Mouse (Mus musculus) inflammation-experienced regulatory T-cells, adult 16 weeks (primary cell): ENCODE measurements around the gene Gm15155. TPM values are rescaled to one million over a fixed set of nuclear protein-coding genes. Genes with fewer than 3 reads are reported as not detected.

Experiments used
- polyA plus RNA-seq: library from polyadenylated mRNA; unstranded; fragments of 100-300 nt; shearing (Covaris generic); gene quantifications from one replicate; pipeline ENCODE4 v1.2.1, GENCODE M21; 2017

Gm15155 gene
- not detected for polyA plus RNA-seq

GRCm38 (mm10) chrX:155624341-155624841 is at the start of gene Gm15155:
Gm15155 (plus strand) TSS chrX:155624741.

GRCm38 (mm10) chrX:155623701-155624281 is 750 bp upstream of the Gm15155 start, which contains the start of gene Ptchd1:
Ptchd1 (minus strand) TSS chrX:155623814.

Other genes with a start within 250 kb of the Gm15155 start
- gene Ptchd1, start 927 bp upstream of the Gm15155 start, polyA plus RNA-seq: not detected